Mouse (Mus musculus) thymus, adult 2 months (tissue): Measurements from ENCODE around the gene Slfn9.

Source experiments
- CTCF ChIP-seq: fragments of 200-500 bp; IDR thresholded peaks from 2 replicates; pipeline ENCODE4 v1.5.1; 2012; ENCODE audit warnings: mild to moderate bottlenecking, control low read depth, low read length, moderate library complexity, borderline replicate concordance; ENCODE audit not compliant: control insufficient read depth, poor library complexity, insufficient read depth; ENCODE audit errors: extremely low read depth
- POLR2A ChIP-seq: fragments of 200-500 bp; IDR thresholded peaks from 2 replicates; pipeline ENCODE4 v1.6.1; 2012; ENCODE audit warnings: mild to moderate bottlenecking, low read length, control low read depth, moderate library complexity; ENCODE audit not compliant: control insufficient read depth, poor library complexity, insufficient read depth; ENCODE audit errors: extremely low read depth

- TF ChIP-seq CTCF (peak; percentile 68), POLR2A (no peak)
These were observed 20.7 kb downstream of the Slfn9 start for GRCm38 (mm10) chr11:82970712-82971589.
